Comparison of ENCODE assay signal across 23 mouse cellular contexts in genomic region chr4:116645624-116646023, GRCm38 (mm10). TPM values are rescaled to one million over a fixed set of nuclear protein-coding genes. Genes with fewer than 3 reads are reported as not detected.
DNase-seq lines count a peak whose midpoint lies in the region; TF ChIP-seq lines count a peak whose summit lies in the region.
"Had no signal": no experiment of that assay in that cellular context is flagged by ENCODE, and none has a peak within 500 bp of the region (broad histone marks: within the 10 kb centered on the region; RNA-seq: fewer than 3 reads in every experiment).

No protein-coding gene starts in this region.

- H3K27me3 ChIP-seq in kidney, adult 2 months (replicated peaks; ENCODE audit: control insufficient read depth, insufficient read depth, low read length): no peaks in the 10 kb centered on the region
- H3K27me3 ChIP-seq: heart, embryonic 15.5 days; liver, embryonic 15.5 days; lung, embryonic 15.5 days; midbrain, embryonic 12.5 days had no signal

- no peak for TF ChIP-seq POLR2A in kidney, adult 2 months (IDR thresholded peaks at IDR 0.05; ENCODE audit: low read depth, low read length)
- no peak for TF ChIP-seq POLR2A in cortical plate, adult 2 months (IDR thresholded peaks at IDR 0.05; ENCODE audit: extremely low read depth, insufficient read depth, low read length)

- DNase-seq in adrenal gland, adult 8-10 months: peak; percentile 55
- no peak for DNase-seq in adrenal gland, postnatal 25 days
- DNase-seq in kidney, adult 2 months: no peak
- DNase-seq in kidney, postnatal 25 days: no peak
- DNase-seq in adrenal gland, postnatal 10 days: peak; percentile 47
- DNase-seq in gastrocnemius, postnatal 4 days (ENCODE audit: low spot score in 2 of 2): no peak
- DNase-seq: cerebellum, adult 11-12 months; cerebellum, postnatal 10 days; forebrain, postnatal 0 days; gastrocnemius, postnatal 25 days; kidney, postnatal 36 days; layer of hippocampus, postnatal 36 days; lung, postnatal 36 days; retina, postnatal 1 day; right cerebral cortex, postnatal 25 days; thymus, postnatal 14 days had no signal

- H3K36me3 ChIP-seq in kidney, adult 2 months (ENCODE audit: control insufficient read depth, insufficient read depth, low read length): peaks cover 13% of the 10 kb centered on the region

- H3K4me1 ChIP-seq in kidney, adult 2 months (ENCODE audit: control insufficient read depth, insufficient read depth, low read length): peaks cover 18% of the 10 kb centered on the region
- peaks cover 6% of the 10 kb centered on the region for H3K4me1 ChIP-seq in cortical plate, adult 2 months (ENCODE audit: control insufficient read depth, insufficient read depth, low read length)

- H3K27ac ChIP-seq in kidney, adult 2 months (ENCODE audit: insufficient read depth, low read depth, low read length): 0 out of 2 replicates have a peak overlapping the region, but pooled peaks have one; percentile 1
- peak overlapping the region; percentile 63; the same call in 1 of the 2 replicates for H3K27ac ChIP-seq in cortical plate, adult 2 months (ENCODE audit: insufficient read depth, low read length)
- H3K27ac ChIP-seq: forebrain, embryonic 10.5 days; heart, embryonic 15.5 days; hindbrain, postnatal 0 days; liver, embryonic 15.5 days; lung, embryonic 15.5 days; midbrain, embryonic 12.5 days had no signal

- no peak overlapping the region for H3K4me3 ChIP-seq in kidney, adult 2 months (ENCODE audit: insufficient read depth, low read depth, low read length)
- H3K4me3 ChIP-seq in cortical plate, adult 2 months (ENCODE audit: insufficient read depth, low read length): no peak overlapping the region
- H3K4me3 ChIP-seq: forebrain, embryonic 10.5 days; heart, embryonic 15.5 days; liver, embryonic 15.5 days; lung, embryonic 15.5 days; midbrain, embryonic 12.5 days had no signal

- no peak for TF ChIP-seq CTCF in kidney, adult 2 months (conservative IDR thresholded peaks at IDR 0.05; ENCODE audit: insufficient read depth, insufficient read length, low read depth, low read length)
- no peak for TF ChIP-seq CTCF in cortical plate, adult 2 months (IDR thresholded peaks at IDR 0.05; ENCODE audit: extremely low read depth, insufficient read depth, low read length)

- WGBS in kidney, adult 2 months: 43% methylated on average over 7 of the region's 7 CpGs

RNA-seq across cellular contexts. Expression of gene Akr1a1, which starts 5.9 kb away (rescaled TPM):
- total RNA-seq in adrenal gland, adult 8-10 months (2022): 1,000 to 10,000 TPM in 1 of 4 experiments, 100 to 1,000 TPM in 3; 829 to 1,005 (median 899) TPM
- 817 and 927 TPM in 2 replicates for total RNA-seq in adrenal gland, postnatal 25 days (2021)
- polyA plus RNA-seq in kidney, adult 2 months (2012; rRNA removed): 2,926 and 3,067 TPM in 2 replicates
- total RNA-seq in adrenal gland, postnatal 10 days (2021): 100 to 1,000 TPM; 646 to 659 TPM
- 519 and 547 TPM in 2 replicates for polyA plus RNA-seq in cortical plate, adult 2 months (2012; rRNA removed)
- 100 to 1,000 TPM; 452 to 457 TPM for total RNA-seq in gastrocnemius, postnatal 4 days (2021)

RNA-seq across cellular contexts. Expression of gene Nasp, which starts 17.9 kb away (rescaled TPM):
- total RNA-seq in adrenal gland, adult 8-10 months (2022): 10 to 100 TPM; 20.6 to 24.4 (median 22.7) TPM
- 30.9 and 37.1 TPM in 2 replicates for total RNA-seq in adrenal gland, postnatal 25 days (2021)
- 2.5 and 3.9 TPM in 2 replicates for polyA plus RNA-seq in kidney, adult 2 months (2012; rRNA removed)
- total RNA-seq in adrenal gland, postnatal 10 days (2021): 10 to 100 TPM; 46.4 to 48.1 TPM
- polyA plus RNA-seq in cortical plate, adult 2 months (2012; rRNA removed): 23.5 and 25.1 TPM in 2 replicates
- 10 to 100 TPM; 43.8 to 55.2 TPM for total RNA-seq in gastrocnemius, postnatal 4 days (2021)

RNA-seq across cellular contexts. Expression of gene Prdx1, which starts 39.7 kb away (rescaled TPM):
- total RNA-seq in adrenal gland, adult 8-10 months (2022): 100 to 1,000 TPM; 514 to 868 (median 646) TPM
- total RNA-seq in adrenal gland, postnatal 25 days (2021): 777 and 778 TPM in 2 replicates
- 282 and 478 TPM in 2 replicates for polyA plus RNA-seq in kidney, adult 2 months (2012; rRNA removed)
- 100 to 1,000 TPM; 573 to 689 TPM for total RNA-seq in adrenal gland, postnatal 10 days (2021)
- 222 and 249 TPM in 2 replicates for polyA plus RNA-seq in cortical plate, adult 2 months (2012; rRNA removed)
- total RNA-seq in gastrocnemius, postnatal 4 days (2021): 100 to 1,000 TPM; 246 to 251 TPM

RNA-seq across cellular contexts. Expression of gene Ccdc17, which starts 49.2 kb away (rescaled TPM):
- 10 to 100 TPM in 3 of 4 experiments, 1 to 10 TPM in 1; 10.0 to 22.7 (median 17.9) TPM for total RNA-seq in adrenal gland, adult 8-10 months (2022)
- total RNA-seq in adrenal gland, postnatal 25 days (2021): 12.1 and 19.5 TPM in 2 replicates
- 9.1 and 10.4 TPM in 2 replicates for polyA plus RNA-seq in kidney, adult 2 months (2012; rRNA removed)
- total RNA-seq in adrenal gland, postnatal 10 days (2021): 10 to 100 TPM in 1 of 2 experiments, 1 to 10 TPM in 1; 5.8 to 13.8 TPM
- polyA plus RNA-seq in cortical plate, adult 2 months (2012; rRNA removed): 5.0 and 8.3 TPM in 2 replicates
- total RNA-seq in gastrocnemius, postnatal 4 days (2021): 1 to 10 TPM; 4.1 to 4.6 TPM

Comparison
In these comparisons a context has a peak if more than half of its experiments do, and no peak if none do; other contexts are left out.
1. DNase-seq: peak in adrenal gland, adult 8-10 months (single experiment) and adrenal gland, postnatal 10 days (single experiment); none in adrenal gland, postnatal 25 days (single experiment), kidney, adult 2 months (single experiment), kidney, postnatal 25 days (0 of 2) and gastrocnemius, postnatal 4 days (0 of 2).